Comparison of ENCODE assay signal across 18 mouse cellular contexts in genomic region chr3:37928731-37929130, GRCm38 (mm10).
"Had no signal": no experiment of that assay in that cellular context is flagged by ENCODE, and none has a peak within 500 bp of the region (broad histone marks: within the 10 kb centered on the region; RNA-seq: fewer than 3 reads in every experiment).

No protein-coding gene starts in this region.

- H3K4me3 ChIP-seq: midbrain, embryonic 10.5 days; midbrain, embryonic 12.5 days; myocyte; neural tube, embryonic 13.5 days; neural tube, embryonic 15.5 days had no signal

- H3K4me1 ChIP-seq: midbrain, embryonic 10.5 days; midbrain, embryonic 12.5 days; neural tube, embryonic 13.5 days; neural tube, embryonic 15.5 days had no signal

- H3K36me3 ChIP-seq: midbrain, embryonic 10.5 days; midbrain, embryonic 12.5 days; neural tube, embryonic 13.5 days; neural tube, embryonic 15.5 days had no signal

- H3K27me3 ChIP-seq: midbrain, embryonic 12.5 days; neural tube, embryonic 15.5 days had no signal

- ATAC-seq: midbrain, embryonic 16.5 days had no signal

- H3K27ac ChIP-seq: midbrain, embryonic 10.5 days; midbrain, embryonic 12.5 days; neural tube, embryonic 13.5 days; neural tube, embryonic 15.5 days had no signal

- H3K9ac ChIP-seq: lung, embryonic 14.5 days; midbrain, embryonic 12.5 days; neural tube, embryonic 13.5 days; neural tube, embryonic 15.5 days had no signal

- H3K4me2 ChIP-seq: lung, embryonic 14.5 days; midbrain, embryonic 12.5 days; neural tube, embryonic 13.5 days; neural tube, embryonic 15.5 days had no signal

- DNase-seq: lung, embryonic 14.5 days; lung, postnatal 10 days; lung, postnatal 4 days; midbrain, embryonic 14.5 days; retina, postnatal 1 day; right cerebral cortex, adult 18-20 months; right cerebral cortex, postnatal 25 days; right cerebral cortex, postnatal 4 days; spleen, adult 18-20 months; thymus, adult 18-20 months; thymus, postnatal 14 days; thymus, postnatal 36 days had no signal

- H3K9me3 ChIP-seq: midbrain, embryonic 12.5 days; neural tube, embryonic 15.5 days had no signal
